Mouse (Mus musculus) MEL (cell line): ENCODE data around the gene Themis2. TPM values are rescaled to one million over a fixed set of nuclear protein-coding genes. Genes with fewer than 3 reads are reported as not detected.

Experiments used
- DNase-seq: peaks from one replicate; pipeline ENCODE4 v3.0.0; 2011; ENCODE audit warnings: low read depth, low spot score
- H3K27ac ChIP-seq: 2 replicates; pipeline ENCODE4 v1.5.1; 2012; ENCODE audit warnings: low read depth, mild to moderate bottlenecking, control low read depth, low read length, moderate library complexity; ENCODE audit not compliant: control insufficient read depth
- H3K27me3 ChIP-seq, 2 experiments: fragments of 150-350 bp in 1 of 2; sonication (generic) in 1 of 2; 2 replicates each; pipeline ENCODE4 v1.6.1; 2012; ENCODE audit warnings: low read length in 2 of 2, mild to moderate bottlenecking in 2 of 2, improper control_type of control experiment in 1 of 2, moderate library complexity in 1 of 2; ENCODE audit not compliant: insufficient read depth in 2 of 2, control insufficient read depth in 1 of 2
- H3K36me3 ChIP-seq, 2 experiments: 2 replicates each; pipeline ENCODE4 v1.6.1; 2012 to 2014; ENCODE audit warnings: low read length in 2 of 2, improper control_type of control experiment in 1 of 2, inconsistent platforms in 1 of 2, mild to moderate bottlenecking in 1 of 2; ENCODE audit not compliant: insufficient read depth in 2 of 2, control insufficient read depth in 1 of 2
- H3K4me1 ChIP-seq, 2 experiments: fragments of 150-350 bp in 1 of 2; sonication (generic) in 1 of 2; 2 replicates each; pipeline ENCODE4 v1.6.1; 2012; ENCODE audit warnings: low read length in 2 of 2, improper control_type of control experiment in 1 of 2, mild to moderate bottlenecking in 1 of 2; ENCODE audit not compliant: insufficient read depth in 2 of 2, control insufficient read depth in 1 of 2
- H3K4me3 ChIP-seq, 2 experiments: fragments of 150-350 bp in 1 of 2; sonication (generic) in 1 of 2; 2 replicates each; pipeline ENCODE4 v1.5.1; 2012; ENCODE audit warnings: low read depth in 2 of 2, low read length in 2 of 2, mild to moderate bottlenecking in 2 of 2, moderate library complexity in 2 of 2, control low read depth in 1 of 2, improper control_type of control experiment in 1 of 2; ENCODE audit not compliant: control insufficient read depth in 1 of 2, insufficient read depth in 1 of 2
- H3K79me2 ChIP-seq: 2 replicates; pipeline ENCODE4 v1.6.1; 2012; ENCODE audit warnings: mild to moderate bottlenecking, low read length, moderate library complexity; ENCODE audit not compliant: control insufficient read depth, poor library complexity, insufficient read depth
- H3K9ac ChIP-seq: 2 replicates; pipeline ENCODE4 v1.6.1; 2012; ENCODE audit warnings: low read depth, mild to moderate bottlenecking, control low read depth, low read length, moderate library complexity; ENCODE audit not compliant: control insufficient read depth, poor library complexity, severe bottlenecking
- H3K9me3 ChIP-seq: fragments of 150-350 bp; sonication (generic); replicated peaks from 2 replicates; pipeline ENCODE4 v1.6.1; 2012; ENCODE audit warnings: mild to moderate bottlenecking, low read length, improper control_type of control experiment, moderate library complexity; ENCODE audit not compliant: insufficient read depth
- CHD1 ChIP-seq: IDR thresholded peaks from 2 replicates; pipeline ENCODE4 v1.6.1; 2012; ENCODE audit warnings: low read depth, mild to moderate bottlenecking, inconsistent platforms, low read length, improper control_type of control experiment
- CHD2 ChIP-seq: IDR thresholded peaks from 2 replicates; pipeline ENCODE4 v1.6.1; 2011; ENCODE audit warnings: low read length, improper control_type of control experiment
- ELF1 ChIP-seq: IDR thresholded peaks from 2 replicates; pipeline ENCODE4 v1.6.1; 2014; ENCODE audit warnings: low read depth, mild to moderate bottlenecking, inconsistent platforms, low read length, improper control_type of control experiment, moderate library complexity
- EP300 ChIP-seq, 2 experiments: IDR thresholded peaks; 2 replicates each; pipeline ENCODE4 v1.6.1; 2011; ENCODE audit warnings: improper control_type of control experiment in 2 of 2, low read length in 2 of 2, low read depth in 1 of 2, mild to moderate bottlenecking in 1 of 2
- ETS1 ChIP-seq: IDR thresholded peaks from 2 replicates; pipeline ENCODE4 v1.6.1; 2012; ENCODE audit warnings: low read depth, mild to moderate bottlenecking, inconsistent platforms, low read length, improper control_type of control experiment, moderate library complexity
- GABPA ChIP-seq: IDR thresholded peaks from 2 replicates; pipeline ENCODE4 v1.6.1; 2012; ENCODE audit warnings: low read depth, mild to moderate bottlenecking, inconsistent platforms, low read length, improper control_type of control experiment, moderate library complexity
- GATA1 ChIP-seq: IDR thresholded peaks from 2 replicates; pipeline ENCODE4 v1.6.1; 2011; ENCODE audit warnings: low read depth, low read length, improper control_type of control experiment
- MAZ ChIP-seq: IDR thresholded peaks from 2 replicates; pipeline ENCODE4 v1.6.1; 2012; ENCODE audit warnings: low read depth, mild to moderate bottlenecking, inconsistent platforms, low read length, improper control_type of control experiment
- MEF2A ChIP-seq: IDR thresholded peaks from 2 replicates; pipeline ENCODE4 v1.6.1; 2014; ENCODE audit warnings: low read depth, mild to moderate bottlenecking, inconsistent platforms, low read length, improper control_type of control experiment; ENCODE audit not compliant: poor library complexity, insufficient replicate concordance, severe bottlenecking; ENCODE audit errors: extremely low read depth
- MXI1 ChIP-seq: IDR thresholded peaks from 2 replicates; pipeline ENCODE4 v1.6.1; 2011; ENCODE audit warnings: mild to moderate bottlenecking, low read depth, low read length, improper control_type of control experiment
- MYB ChIP-seq: IDR thresholded peaks from 2 replicates; pipeline ENCODE4 v1.6.1; 2011; ENCODE audit warnings: mild to moderate bottlenecking, low read depth, low read length, improper control_type of control experiment
- MYC ChIP-seq: IDR thresholded peaks from 2 replicates; pipeline ENCODE4 v1.6.1; 2011; ENCODE audit warnings: low read depth, mild to moderate bottlenecking, low read length, improper control_type of control experiment, moderate library complexity
- POLR2A ChIP-seq, 2 experiments: IDR thresholded peaks; 2 replicates each; pipeline ENCODE4 v1.6.1; 2011 to 2012; ENCODE audit warnings: low read length in 2 of 2, mild to moderate bottlenecking in 2 of 2, control low read depth in 1 of 2, improper control_type of control experiment in 1 of 2, low read depth in 1 of 2, moderate library complexity in 1 of 2; ENCODE audit not compliant: control insufficient read depth in 1 of 2, insufficient read depth in 1 of 2, poor library complexity in 1 of 2
- POLR2AphosphoS2 ChIP-seq: IDR thresholded peaks from 2 replicates; pipeline ENCODE4 v1.6.1; 2011; ENCODE audit warnings: low read length, improper control_type of control experiment
- RAD21 ChIP-seq: IDR thresholded peaks from 2 replicates; pipeline ENCODE4 v1.6.1; 2011; ENCODE audit warnings: mild to moderate bottlenecking, low read depth, low read length, improper control_type of control experiment
- RCOR1 ChIP-seq: IDR thresholded peaks from 2 replicates; pipeline ENCODE4 v1.6.1; 2012; ENCODE audit warnings: low read depth, mild to moderate bottlenecking, inconsistent platforms, low read length, improper control_type of control experiment
- SIN3A ChIP-seq: IDR thresholded peaks from 2 replicates; pipeline ENCODE4 v1.6.1; 2012; ENCODE audit warnings: low read length, improper control_type of control experiment, inconsistent platforms
- SMC3 ChIP-seq: IDR thresholded peaks from 2 replicates; pipeline ENCODE4 v1.6.1; 2011; ENCODE audit warnings: low read depth, low read length, improper control_type of control experiment
- TAL1 ChIP-seq: IDR thresholded peaks from 2 replicates; pipeline ENCODE4 v1.6.1; 2012; ENCODE audit warnings: mild to moderate bottlenecking, inconsistent platforms, low read length, moderate library complexity, mixed read lengths
- TBP ChIP-seq: IDR thresholded peaks from 2 replicates; pipeline ENCODE4 v1.8.0; 2011; ENCODE audit warnings: low read depth, low read length, improper control_type of control experiment
- TCF12 ChIP-seq: IDR thresholded peaks from 2 replicates; pipeline ENCODE4 v1.6.1; 2014; ENCODE audit warnings: low read depth, mild to moderate bottlenecking, inconsistent platforms, low read length, improper control_type of control experiment, moderate library complexity
- USF1 ChIP-seq: IDR thresholded peaks from 2 replicates; pipeline ENCODE4 v1.6.1; 2014; ENCODE audit warnings: low read depth, mild to moderate bottlenecking, inconsistent platforms, low read length, improper control_type of control experiment, moderate library complexity
- USF2 ChIP-seq, 2 experiments: IDR thresholded peaks; 2 replicates each; pipeline ENCODE4 v1.6.1; 2011 to 2012; ENCODE audit warnings: improper control_type of control experiment in 2 of 2, low read length in 2 of 2, borderline replicate concordance in 1 of 2, inconsistent platforms in 1 of 2, low read depth in 1 of 2, mild to moderate bottlenecking in 1 of 2; ENCODE audit not compliant: insufficient read depth in 1 of 2
- ZMIZ1 ChIP-seq: IDR thresholded peaks from 2 replicates; pipeline ENCODE4 v1.6.1; 2012; ENCODE audit warnings: low read depth, mild to moderate bottlenecking, inconsistent platforms, low read length, improper control_type of control experiment, moderate library complexity
- polyA plus RNA-seq, 2 experiments: library from polyadenylated mRNA; stranded (reverse) in 1 of 2; unstranded in 1 of 2; fragments of >175 nt in 1 of 2; fragments of >200 nt in 1 of 2; gene quantifications; 2 replicates each; pipeline versions ENCODE4 v1.2.1 to v1.2.4; 2012; ENCODE audit warnings: low replicate concordance in 2 of 2, low read depth in 1 of 2; ENCODE audit not compliant: insufficient read length in 2 of 2, insufficient read depth in 1 of 2, missing spikeins in 1 of 2
- total RNA-seq: library from RNA; depleted of rRNA; stranded (reverse); fragments of 300-350 nt; gene quantifications from 2 replicates; pipeline ENCODE4 v1.2.3, GENCODE M21; 2012

The Themis2 gene
- total and polyA plus RNA-seq, 3 experiments, result 1.0 to 2.6 TPM; not detected in 1

DNA sequence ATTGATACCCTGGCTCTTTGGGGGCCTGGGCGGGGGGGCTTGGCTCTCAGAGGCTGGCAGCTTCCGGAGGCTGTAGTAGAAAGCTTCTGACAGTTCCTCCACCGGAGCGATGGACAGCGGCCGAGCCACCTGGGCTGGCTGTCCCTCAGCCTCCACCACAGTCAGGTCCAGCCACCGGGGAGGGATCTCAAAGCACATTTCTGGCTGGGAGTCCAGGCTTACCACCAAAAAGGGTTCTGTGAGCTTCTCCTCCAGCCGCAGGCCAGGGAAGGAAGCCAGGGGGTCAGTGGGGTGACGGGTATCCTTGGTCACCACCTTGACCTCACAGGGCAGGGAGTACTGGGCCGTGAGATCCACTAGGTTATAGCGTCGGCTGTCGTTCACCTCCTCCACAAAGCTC, 11.0 kb downstream of the Themis2 start:
- Histone ChIP-seq H3K36me3 (peaks cover 0 to 10% of the 10 kb centered on the region in 2 experiments; a peak in 2 of 4 replicates), H3K4me3 (no peak overlapping the region), H3K4me1 (peaks cover 7 to 14% of the 10 kb centered on the region in 2 experiments), H3K79me2 (no peaks in the 10 kb centered on the region), H3K9ac (no peak overlapping the region), H3K27me3 (no peaks in the 10 kb centered on the region), H3K9me3 (no peaks in the 10 kb centered on the region), H3K27ac (no peak overlapping the region)
- no peak for DNase-seq
- TF ChIP-seq MEF2A (no peak), TAL1 (no peak), GABPA (no peak), TBP (no peak), SIN3A (no peak), CHD1 (no peak), USF2 (IDR thresholded peaks at IDR 0.05; ENCODE audit: borderline replicate concordance in 1 of 2, insufficient read depth in 1 of 2, low read depth in 1 of 2, low read length in 2 of 2) (no peak), ELF1 (no peak), MYC (no peak), RCOR1 (no peak), ZMIZ1 (no peak), MAZ (no peak), RAD21 (no peak), TCF12 (no peak), POLR2A (IDR thresholded peaks at IDR 0.05; ENCODE audit: control insufficient read depth in 1 of 2, insufficient read depth in 1 of 2, low read depth in 1 of 2, low read length in 2 of 2, poor library complexity in 1 of 2) (no peak), GATA1 (no peak)

DNA sequence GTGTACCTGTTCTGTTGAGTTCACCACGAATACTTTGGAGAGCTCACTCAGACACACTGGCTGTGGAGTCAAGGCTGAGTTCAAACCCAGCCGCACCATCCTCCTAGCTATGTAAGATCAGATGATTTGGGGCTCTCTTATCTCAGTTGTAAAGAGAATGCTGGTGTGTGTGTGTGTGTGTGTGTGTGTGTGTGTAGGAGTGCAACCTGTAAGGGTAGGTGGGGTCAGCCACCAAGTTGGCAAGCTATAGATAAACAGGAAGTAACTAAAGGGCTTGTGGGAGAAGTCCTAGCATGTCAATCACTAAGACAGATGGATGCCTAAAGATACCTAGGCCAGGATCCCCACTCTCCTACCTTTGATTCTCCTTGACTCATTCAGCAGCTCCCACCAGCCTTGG, 12.5 kb downstream of the Themis2 start:
- H3K36me3 ChIP-seq, result peaks cover 4 to 16% of the 10 kb centered on the region in 2 experiments
- DNase-seq, result peak; percentile 72
- no peak for TF ChIP-seq POLR2AphosphoS2
- TF ChIP-seq ETS1, result peak; percentile 86
- peak; percentile 59 for TF ChIP-seq TCF12
- TF ChIP-seq GATA1, result peak; percentile 72
- peak; percentile 63; the same call in 1 of the 2 replicates for TF ChIP-seq SIN3A
- no peak for TF ChIP-seq GABPA
- TF ChIP-seq RCOR1, result 0 out of 2 replicates have a peak, but pooled peaks have one; percentile 13
- no peak for TF ChIP-seq CHD2
- TF ChIP-seq EP300 (IDR thresholded peaks at IDR 0.05; ENCODE audit: low read depth in 1 of 2, low read length in 2 of 2), result peak; percentile 58 to 64; a peak in 3 of 4 replicates
- peak; percentile 15; the same call in 1 of the 2 replicates for TF ChIP-seq USF1
- peak; percentile 37; the same call in 1 of the 2 replicates for TF ChIP-seq ELF1
- TF ChIP-seq TBP, result no peak
- TF ChIP-seq MXI1, result 0 out of 2 replicates have a peak, but pooled peaks have one; percentile 17
- no peak; the same call in 1 of the 2 replicates for TF ChIP-seq SMC3
- no peak for TF ChIP-seq MYB
- TF ChIP-seq, all 39 proteins: peak for 9

More for the DNA sequence above, 12.5 kb downstream of the Themis2 start:
- H3K27me3 ChIP-seq, result no peaks in the 10 kb centered on the region
- no peak overlapping the region for H3K9ac ChIP-seq
- no peaks in the 10 kb centered on the region for H3K9me3 ChIP-seq
- peaks cover 7 to 17% of the 10 kb centered on the region in 2 experiments for H3K4me1 ChIP-seq
- H3K27ac ChIP-seq, result peak overlapping the region; percentile 14; the same call in 1 of the 2 replicates
- H3K4me3 ChIP-seq, result no peak overlapping the region
- no peaks in the 10 kb centered on the region for H3K79me2 ChIP-seq
